Mouse (Mus musculus) liver, embryonic 16.5 days (tissue): ENCODE data around the gene Cnpy2. TPM values are rescaled to one million over a fixed set of nuclear protein-coding genes. Genes with fewer than 3 reads are reported as not detected.
A peak's percentile ranks its signal among the peaks of the same experiment; 100 is the strongest.
"Not testable (repeated sequence)": the region's sequence is repeated elsewhere in the genome, so short reads cannot be mapped to it uniquely, and the experiment has no call there.

Source experiments
- ATAC-seq: fragments of 200-750 bp; cut with Nextera tagmentation; 2 replicates; pipeline ENCODE4 v1.8.0; 2017; ENCODE audit warnings: low read depth, mild to moderate bottlenecking, moderate number of reproducible peaks, moderate library complexity
- H3K27ac ChIP-seq: fragments of 300-500 bp; sonication (generic); 2 replicates; pipeline ENCODE4 v1.5.1; 2014; ENCODE audit warnings: mild to moderate bottlenecking, low read length
- H3K27me3 ChIP-seq: fragments of 300-500 bp; sonication (generic); 2 replicates; pipeline ENCODE4 v1.6.1; 2014; ENCODE audit warnings: low read depth, low read length, mixed read lengths; ENCODE audit not compliant: control insufficient read depth, insufficient read depth
- H3K36me3 ChIP-seq: fragments of 300-500 bp; sonication (generic); 2 replicates; pipeline ENCODE4 v1.6.1; 2014; ENCODE audit warnings: mild to moderate bottlenecking; ENCODE audit not compliant: control insufficient read depth, insufficient read depth
- H3K4me1 ChIP-seq: fragments of 300-500 bp; sonication (generic); 2 replicates; pipeline ENCODE4 v1.6.1; 2014; ENCODE audit warnings: low read depth, low read length, mixed read lengths; ENCODE audit not compliant: control insufficient read depth
- H3K4me2 ChIP-seq: fragments of 300-500 bp; sonication (generic); 2 replicates; pipeline ENCODE4 v1.6.1; 2014; ENCODE audit warnings: low read depth, low read length, mixed read lengths
- H3K4me3 ChIP-seq: fragments of 300-500 bp; sonication (generic); 2 replicates; pipeline ENCODE4 v1.5.1; 2014; ENCODE audit warnings: low read depth, mild to moderate bottlenecking, low read length
- H3K9ac ChIP-seq: fragments of 300-500 bp; sonication (generic); 2 replicates; pipeline ENCODE4 v1.6.1; 2014; ENCODE audit warnings: low read depth, low read length
- H3K9me3 ChIP-seq: fragments of 300-500 bp; sonication (generic); replicated peaks from 2 replicates; pipeline ENCODE4 v1.6.1; 2016; ENCODE audit warnings: low read length; ENCODE audit not compliant: control insufficient read depth
- WGBS: fragments of 180-500 bp; shearing (Covaris S2); extraction: QIAGEN DNeasy Blood & Tissue Kit; methylation state at CpG from one replicate; pipeline ENCODE4 v1.1.7; 2014; ENCODE audit not compliant: insufficient replicate concordance; 5-methylcytosine and 5-hydroxymethylcytosine counted together
- polyA plus RNA-seq: library from polyadenylated mRNA; unstranded; fragments of >200 nt; fragmentation: Nextera tagmentation; extraction: Ambion mirVana; gene quantifications from 2 replicates; pipeline ENCODE4 v1.2.1, GENCODE M21; 2015

Gene Cnpy2
- polyA plus RNA-seq, 1 experiment from 2014 or later: 86.6 TPM

GRCm38 (mm10) chr10:128332358-128333249, 10.3 kb downstream of the Cnpy2 start:
- not testable (repeated sequence) for H3K27ac ChIP-seq, H3K9me3 ChIP-seq, H3K27me3 ChIP-seq, H3K9ac ChIP-seq, H3K4me2 ChIP-seq, ATAC-seq, H3K36me3 ChIP-seq, H3K4me3 ChIP-seq
- peaks cover 26% of the 10 kb centered on the region for H3K4me1 ChIP-seq
- 61% methylated on average over 5 of the region's 6 CpGs for WGBS

- no peaks in the 10 kb centered on the region for H3K9me3 ChIP-seq
- WGBS: 0% methylated on average over 4 of the region's 4 CpGs
- peak overlapping the region; percentile 98 for H3K27ac ChIP-seq
- H3K4me2 ChIP-seq: peak overlapping the region; percentile 79
- ATAC-seq: no peak
- H3K4me1 ChIP-seq: peaks cover 45% of the 10 kb centered on the region
- H3K27me3 ChIP-seq: no peaks in the 10 kb centered on the region
- peak overlapping the region; percentile 24 for H3K9ac ChIP-seq
- no peak overlapping the region for H3K4me3 ChIP-seq
- H3K36me3 ChIP-seq: no peaks in the 10 kb centered on the region
These were observed 13.3 kb downstream of the Cnpy2 start for GRCm38 (mm10) chr10:128335582-128335981.

GRCm38 (mm10) chr10:128336195-128336594, 13.9 kb downstream of the Cnpy2 start:
- H3K4me2 ChIP-seq: peak overlapping the region; percentile 79
- H3K4me1 ChIP-seq: peaks cover 47% of the 10 kb centered on the region
- H3K4me3 ChIP-seq: peak overlapping the region; percentile 95; the same call in 1 of the 2 replicates
- H3K36me3 ChIP-seq: no peaks in the 10 kb centered on the region
- 63% methylated on average over 3 of the region's 3 CpGs for WGBS
- no peak for ATAC-seq
- no peaks in the 10 kb centered on the region for H3K9me3 ChIP-seq
- H3K27me3 ChIP-seq: no peaks in the 10 kb centered on the region
- peak overlapping the region; percentile 98 for H3K27ac ChIP-seq
- peak overlapping the region; percentile 24; the same call in 1 of the 2 replicates for H3K9ac ChIP-seq

DNA sequence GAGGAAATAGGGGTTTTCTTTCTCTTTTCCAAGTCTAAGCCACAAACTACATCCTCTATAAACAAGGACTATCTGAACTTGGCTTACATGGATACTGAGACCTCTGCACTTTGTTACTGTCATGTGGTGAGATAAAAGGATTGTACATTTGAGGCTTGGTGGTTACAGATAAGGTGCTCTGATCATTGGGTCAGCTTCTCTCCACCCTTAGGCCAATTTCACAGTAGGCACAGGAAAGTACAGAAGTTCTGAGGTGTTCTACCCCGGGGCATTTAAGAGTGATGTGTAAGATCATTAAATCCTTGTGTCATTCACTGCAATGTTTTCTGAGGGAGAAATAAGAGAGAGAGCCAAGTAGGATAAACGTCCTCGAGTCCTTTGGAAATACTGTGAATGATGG, 14.3 kb downstream of the Cnpy2 start:
- Histone ChIP-seq H3K9me3 (no peaks in the 10 kb centered on the region), H3K4me1 (peaks cover 51% of the 10 kb centered on the region), H3K4me2 (peak overlapping the region; percentile 79), H3K27me3 (no peaks in the 10 kb centered on the region), H3K27ac (peak overlapping the region; percentile 98), H3K9ac (peak overlapping the region; percentile 93), H3K4me3 (peak overlapping the region; percentile 95), H3K36me3 (no peaks in the 10 kb centered on the region)
- ATAC-seq: peak; percentile 45
- WGBS: 28% methylated on average over 3 of the region's 3 CpGs

GRCm38 (mm10) chr10:128337306-128338181, 15.3 kb downstream of the Cnpy2 start, which contains the start of gene Cs:
Cs (plus strand) TSS chr10:128337734.
- no peaks in the 10 kb centered on the region for H3K9me3 ChIP-seq
- peak within 1 kb of the TSS; percentile 93 for H3K9ac ChIP-seq
- peak within 1 kb of the TSS; percentile 79 for H3K4me2 ChIP-seq
- under 1% methylated on average over 61 of the region's 61 CpGs for WGBS
- H3K4me3 ChIP-seq: peak within 1 kb of the TSS; percentile 95
- H3K27me3 ChIP-seq: no peaks in the 10 kb centered on the region
- peaks cover 55% of the 10 kb centered on the region for H3K4me1 ChIP-seq
- H3K27ac ChIP-seq: peak within 1 kb of the TSS; percentile 98
- no peaks in the 10 kb centered on the region for H3K36me3 ChIP-seq
- peak; percentile 88 for ATAC-seq

DNA sequence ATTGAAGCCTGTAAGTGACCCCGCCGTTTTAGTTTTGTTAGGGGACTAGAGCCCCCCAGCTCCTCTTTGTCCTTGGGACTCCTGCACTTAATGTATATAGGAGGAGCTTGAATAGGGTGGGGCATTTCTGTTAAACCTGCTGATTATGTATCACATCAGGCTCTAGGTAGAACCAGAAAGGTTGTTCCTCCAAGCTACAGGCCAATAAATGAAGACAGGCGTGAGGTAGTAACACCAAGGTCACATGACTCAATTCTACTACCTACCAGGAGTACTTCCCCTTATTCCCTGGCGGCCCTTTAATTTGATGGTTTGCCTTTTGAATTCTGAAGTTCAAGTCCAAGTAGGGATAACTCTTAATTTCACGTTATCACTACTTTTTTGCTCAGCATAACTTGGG, 16.2 kb downstream of the Cnpy2 start:
- Histone ChIP-seq H3K4me1 (peaks cover 62% of the 10 kb centered on the region), H3K4me3 (peak overlapping the region; percentile 95), H3K4me2 (peak overlapping the region; percentile 79), H3K27me3 (no peaks in the 10 kb centered on the region), H3K9me3 (no peaks in the 10 kb centered on the region), H3K36me3 (no peaks in the 10 kb centered on the region), H3K9ac (peak overlapping the region; percentile 93), H3K27ac (peak overlapping the region; percentile 98)
- 8% methylated on average over 5 of the region's 5 CpGs for WGBS
- ATAC-seq: peak; percentile 1; the same call in 1 of the 2 replicates

DNA sequence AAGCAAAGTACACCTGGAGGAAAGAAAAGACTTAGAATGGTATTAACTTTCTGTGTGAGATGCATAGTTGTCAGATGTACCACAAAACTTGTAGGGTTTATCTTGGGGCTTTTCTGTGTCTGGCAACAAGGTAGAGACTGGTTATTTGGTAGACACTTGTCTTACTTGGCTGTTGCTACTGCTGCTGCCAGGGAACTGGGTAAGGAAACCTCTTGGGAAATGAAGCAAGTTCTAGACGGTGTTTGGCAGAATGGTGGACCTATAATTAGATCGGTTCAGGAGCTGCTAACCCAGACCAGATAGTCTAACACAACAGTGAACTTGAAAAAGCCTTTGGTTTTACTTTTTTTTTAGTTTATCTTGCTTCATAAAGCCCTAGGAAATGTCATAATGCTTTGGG, 16.7 kb downstream of the Cnpy2 start:
- H3K9ac ChIP-seq: peak overlapping the region; percentile 93
- no peak for ATAC-seq
- no peaks in the 10 kb centered on the region for H3K27me3 ChIP-seq
- peak overlapping the region; percentile 79 for H3K4me2 ChIP-seq
- peaks cover 67% of the 10 kb centered on the region for H3K4me1 ChIP-seq
- WGBS: 40% methylated on average over 2 of the region's 2 CpGs
- peak overlapping the region; percentile 98 for H3K27ac ChIP-seq
- peak overlapping the region; percentile 95 for H3K4me3 ChIP-seq
- H3K9me3 ChIP-seq: no peaks in the 10 kb centered on the region
- H3K36me3 ChIP-seq: no peaks in the 10 kb centered on the region

DNA sequence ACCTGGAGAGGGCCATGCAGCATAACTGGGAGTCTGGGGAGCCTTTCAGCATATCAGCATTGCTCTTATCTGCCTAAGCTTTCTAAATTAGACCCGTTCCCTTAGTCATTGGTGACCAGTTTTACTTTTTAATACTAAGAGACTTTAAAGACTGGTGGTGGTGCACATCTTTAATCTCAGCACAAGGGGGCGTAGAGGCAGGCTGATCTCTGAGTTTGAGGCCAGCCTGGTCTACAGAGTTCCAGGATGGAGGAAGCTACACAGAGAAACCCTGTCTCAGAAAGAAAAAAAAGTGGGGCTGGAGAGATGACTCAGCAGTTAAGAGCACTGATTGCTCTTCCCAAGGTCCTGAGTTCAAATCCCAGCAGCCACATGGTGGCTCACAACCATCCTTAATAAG, 18.0 kb downstream of the Cnpy2 start:
- Histone ChIP-seq H3K9me3 (no peaks in the 10 kb centered on the region), H3K4me3 (no peak overlapping the region), H3K27ac (peak overlapping the region; percentile 46; the same call in 1 of the 2 replicates), H3K27me3 (no peaks in the 10 kb centered on the region), H3K9ac (no peak overlapping the region; the same call in 1 of the 2 replicates), H3K4me1 (peaks cover 72% of the 10 kb centered on the region), H3K36me3 (no peaks in the 10 kb centered on the region), H3K4me2 (peak overlapping the region; percentile 79; the same call in 1 of the 2 replicates)
- ATAC-seq: no peak
- 39% methylated on average over 2 of the region's 2 CpGs for WGBS
